Mouse (Mus musculus) cerebellum, adult 11 months (tissue): ENCODE measurements around the gene Thra.
A peak's percentile ranks its signal among the peaks of the same experiment; 100 is the strongest.
"Not testable (repeated sequence)": the region's sequence is repeated elsewhere in the genome, so short reads cannot be mapped to it uniquely, and the experiment has no call there.

Source experiments
- DNase-seq: peaks from one replicate; pipeline ENCODE4 v3.0.0; 2022

Thra gene

GRCm38 (mm10) chr11:98740393-98741050, at the start of gene Thra:
Gene Thra (plus strand): TSS chr11:98740638.
- peak; percentile 62 for DNase-seq

GRCm38 (mm10) chr11:98693201-98693600, 47.2 kb upstream of the Thra start:
- DNase-seq = no peak

DNA sequence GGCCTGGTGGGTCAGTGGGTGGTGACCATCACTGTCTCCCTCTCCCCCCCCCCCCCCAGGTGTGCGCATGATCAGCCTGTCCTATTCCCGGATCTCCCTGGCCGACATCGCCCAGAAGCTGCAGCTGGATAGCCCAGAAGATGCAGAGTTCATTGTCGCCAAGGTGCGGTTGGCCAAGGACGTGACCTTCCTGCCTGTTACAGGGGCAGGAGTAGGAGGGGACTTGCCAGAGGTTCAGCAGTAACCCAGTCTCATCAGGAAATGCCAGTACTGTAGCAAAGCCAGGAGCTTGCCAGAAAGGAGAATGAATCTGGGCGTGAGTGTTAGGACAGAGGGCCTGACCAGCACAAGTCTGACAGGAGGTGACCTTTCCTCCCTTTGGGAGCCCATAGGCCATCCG, 46.7 kb upstream of the Thra start:
- no peak for DNase-seq

- DNase-seq = no peak
Measured at GRCm38 (mm10) chr11:98694301-98694700, 46.1 kb upstream of the Thra start.

GRCm38 (mm10) chr11:98695408-98695807, 45.0 kb upstream of the Thra start:
- no peak for DNase-seq

DNA sequence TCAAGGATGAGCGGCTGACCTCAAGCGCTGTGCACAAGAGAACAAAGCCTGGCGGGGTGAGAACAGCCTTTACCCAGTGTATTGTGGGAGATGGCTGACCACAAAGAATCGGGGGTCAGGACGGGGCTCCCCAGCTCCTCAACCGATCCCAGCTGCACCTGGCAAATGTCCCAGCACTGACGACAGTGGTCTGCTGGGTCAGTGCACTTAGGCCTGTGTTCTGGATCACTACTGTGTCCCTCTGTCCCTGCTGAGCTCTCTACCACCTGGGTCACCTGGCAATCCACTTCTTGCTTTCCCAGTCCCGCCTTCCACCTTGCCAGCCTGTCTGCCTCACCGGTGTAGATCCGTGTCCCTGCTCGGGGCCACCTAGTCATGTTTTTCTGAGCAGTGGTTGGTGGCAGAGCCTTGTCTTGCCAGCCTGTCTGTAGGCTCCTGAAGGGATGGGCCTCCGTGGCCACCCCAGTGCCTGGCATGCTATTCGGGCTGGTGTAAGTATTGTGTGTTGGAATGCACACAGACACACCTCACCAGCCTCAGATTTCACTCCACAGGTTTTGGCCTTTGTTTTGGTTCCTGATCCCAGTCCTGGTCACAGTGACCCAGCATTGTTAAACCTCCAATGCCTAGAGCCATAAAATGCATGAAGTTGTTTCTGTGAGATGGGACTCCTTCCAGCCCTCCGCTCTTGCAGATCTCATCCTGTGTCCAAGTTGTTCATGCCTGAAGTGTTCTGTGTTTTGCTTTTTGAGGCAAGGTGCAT, 43.8 kb upstream of the Thra start:
- DNase-seq = no peak

- no peak for DNase-seq
Measured at GRCm38 (mm10) chr11:98697225-98697624, 43.2 kb upstream of the Thra start.

GRCm38 (mm10) chr11:98698849-98699640, 41.4 kb upstream of the Thra start:
- no peak for DNase-seq

DNA sequence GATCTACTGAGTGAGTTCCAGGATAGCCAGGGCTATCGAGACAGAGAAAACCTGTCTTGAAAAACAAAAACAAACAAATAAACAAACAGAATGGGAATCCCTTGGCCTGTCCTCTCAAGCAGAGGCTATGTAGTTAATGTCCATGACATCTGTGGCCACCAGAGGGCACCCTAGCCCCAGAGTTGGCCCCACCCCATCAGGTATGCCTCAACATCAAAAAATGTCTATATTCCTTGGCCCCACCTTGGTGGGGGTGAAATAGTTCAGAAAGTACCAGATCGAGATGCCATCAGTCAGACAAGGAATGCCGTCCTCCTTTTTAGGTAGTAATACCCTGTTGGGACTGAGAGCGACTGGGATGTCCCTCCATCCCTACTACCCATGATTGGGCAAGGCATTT, 40.5 kb upstream of the Thra start:
- peak; percentile 77 for DNase-seq

- no peak for DNase-seq
Measured at GRCm38 (mm10) chr11:98701213-98701670, 39.2 kb upstream of the Thra start, which contains the start of gene Csf3. Gene Csf3 (plus strand): TSS chr11:98701263.

DNA sequence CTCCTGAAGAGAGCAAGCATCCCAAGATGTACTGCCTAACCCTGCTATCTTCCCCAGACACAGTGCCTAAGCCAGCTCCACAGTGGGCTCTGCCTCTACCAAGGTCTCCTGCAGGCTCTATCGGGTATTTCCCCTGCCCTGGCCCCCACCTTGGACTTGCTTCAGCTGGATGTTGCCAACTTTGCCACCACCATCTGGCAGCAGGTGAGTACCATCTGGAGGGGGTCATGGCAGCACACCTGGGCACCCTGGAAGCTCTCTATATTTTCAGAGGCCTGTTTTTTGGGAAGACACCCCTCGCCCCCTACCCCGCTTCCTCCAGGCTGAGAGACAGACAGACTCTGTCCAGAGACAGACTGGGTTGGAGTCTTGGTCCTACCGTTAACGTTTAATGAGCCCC, 38.1 kb upstream of the Thra start:
- no peak for DNase-seq

- DNase-seq = no peak
Measured at GRCm38 (mm10) chr11:98705021-98705420, 35.4 kb upstream of the Thra start.

- no peak for DNase-seq
Measured at GRCm38 (mm10) chr11:98707401-98708281, 32.8 kb upstream of the Thra start.

DNA sequence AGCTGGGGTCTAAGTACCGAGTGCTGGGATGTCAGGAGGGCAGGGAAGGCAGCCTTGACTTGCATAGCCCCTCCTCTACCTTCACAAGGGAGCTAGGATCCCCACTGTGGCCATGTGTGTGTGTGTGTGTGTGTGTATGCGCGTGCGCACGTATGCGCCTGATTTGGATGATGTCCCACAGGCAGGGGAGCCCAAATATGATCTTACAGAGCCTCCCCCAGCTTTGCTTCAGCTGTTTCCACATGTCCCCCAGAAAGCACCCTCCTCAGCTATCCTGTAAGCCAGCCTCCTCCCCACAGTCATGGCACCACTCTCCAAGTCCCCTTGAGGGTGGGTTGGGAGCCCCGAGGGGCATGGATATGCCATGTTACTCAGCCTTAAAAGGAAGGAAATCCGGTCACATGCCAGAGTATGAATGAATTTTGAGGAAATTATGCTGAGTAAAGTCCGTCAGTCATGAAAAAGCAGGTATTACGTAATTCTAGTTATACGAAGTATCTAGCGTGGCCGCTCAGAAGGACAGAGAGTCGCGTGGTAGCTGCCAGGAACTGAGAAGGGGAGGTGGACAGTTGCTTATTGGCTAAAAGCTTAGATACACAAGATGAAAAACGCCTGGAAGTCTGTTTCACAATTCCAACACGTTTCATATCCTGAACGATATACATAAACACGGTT, 32.0 kb upstream of the Thra start:
- no peak for DNase-seq

GRCm38 (mm10) chr11:98709001-98709741, 31.3 kb upstream of the Thra start:
- no peak for DNase-seq

- DNase-seq = peak; percentile 73
Measured at GRCm38 (mm10) chr11:98710416-98711045, 29.9 kb upstream of the Thra start.

DNA sequence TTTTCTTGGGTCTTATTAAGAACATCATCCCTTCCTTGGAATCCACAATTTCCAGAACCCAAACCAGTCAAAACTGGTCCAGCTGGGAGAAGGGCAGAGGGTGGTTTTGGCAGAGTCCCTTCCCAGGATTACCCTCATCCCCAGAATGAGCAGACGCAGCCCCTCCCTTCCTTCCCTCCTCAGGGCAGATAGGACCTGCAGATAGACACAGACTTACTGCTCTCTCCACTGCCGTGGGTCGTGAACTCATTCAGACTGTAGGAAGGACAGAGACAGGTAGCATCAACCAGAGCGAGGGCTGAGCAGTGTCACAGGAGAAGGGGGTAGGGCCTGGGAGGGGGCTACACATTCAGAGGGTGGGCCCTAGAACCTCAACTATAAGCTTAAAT, 29.4 kb upstream of the Thra start:
- DNase-seq = no peak

DNA sequence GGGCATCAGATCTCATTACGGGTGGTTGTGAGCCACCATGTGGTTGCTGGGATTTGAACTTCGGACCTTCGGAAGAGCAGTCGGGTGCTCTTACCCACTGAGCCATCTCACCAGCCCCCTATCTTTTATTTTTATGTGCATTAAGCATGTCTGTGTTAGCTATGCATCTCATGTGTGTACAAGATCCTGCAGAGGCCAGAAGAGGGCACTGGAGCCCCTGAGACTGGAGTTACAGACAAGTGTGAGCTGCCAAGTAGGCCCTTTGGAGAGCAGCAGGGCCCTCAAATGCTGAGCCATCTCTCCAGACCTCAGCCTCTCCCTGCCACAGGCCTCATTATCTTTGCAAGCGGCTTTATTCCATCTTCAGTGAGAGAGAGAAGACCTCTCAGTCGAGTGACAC, 28.4 kb upstream of the Thra start:
- DNase-seq = not testable (repeated sequence)

GRCm38 (mm10) chr11:98713703-98714102, 26.7 kb upstream of the Thra start:
- no peak for DNase-seq

GRCm38 (mm10) chr11:98715946-98716345, 24.5 kb upstream of the Thra start:
- DNase-seq = no peak

DNA sequence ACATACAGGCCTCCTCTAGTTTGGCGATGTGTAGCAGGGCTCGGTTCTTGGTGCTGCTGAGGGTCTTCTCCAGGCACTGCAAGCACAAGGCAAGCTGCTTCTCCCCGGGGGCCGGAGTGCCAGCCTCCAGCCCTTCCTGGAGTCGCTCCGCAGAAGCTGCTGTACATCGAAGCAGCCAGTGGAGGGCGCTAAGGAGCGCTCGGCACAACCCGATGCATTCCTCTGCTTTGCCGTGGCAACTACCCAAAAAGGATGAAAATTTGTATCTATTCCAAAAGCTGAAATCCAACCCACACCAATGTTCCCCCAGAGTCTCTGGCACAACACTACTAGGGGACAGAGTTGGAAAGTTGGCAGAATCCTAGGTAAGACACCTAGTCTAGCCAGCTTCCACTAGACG, 22.5 kb upstream of the Thra start:
- DNase-seq = peak; percentile 86
